Mouse (Mus musculus): ENCODE measurements at regions not wholly inside any gene's neighbourhood (a gene's known extent, or its start where the extent isn't known, plus 50 kb on each side); places are given as distances from the start of the nearest gene placed in this dataset.

- no peak for DNase-seq (ENCODE audit: low spot score in 2 of 2)
These were observed 529.8 kb upstream of the Gm765 start for GRCm38 (mm10) chr6:98872334-98872733.

DNA sequence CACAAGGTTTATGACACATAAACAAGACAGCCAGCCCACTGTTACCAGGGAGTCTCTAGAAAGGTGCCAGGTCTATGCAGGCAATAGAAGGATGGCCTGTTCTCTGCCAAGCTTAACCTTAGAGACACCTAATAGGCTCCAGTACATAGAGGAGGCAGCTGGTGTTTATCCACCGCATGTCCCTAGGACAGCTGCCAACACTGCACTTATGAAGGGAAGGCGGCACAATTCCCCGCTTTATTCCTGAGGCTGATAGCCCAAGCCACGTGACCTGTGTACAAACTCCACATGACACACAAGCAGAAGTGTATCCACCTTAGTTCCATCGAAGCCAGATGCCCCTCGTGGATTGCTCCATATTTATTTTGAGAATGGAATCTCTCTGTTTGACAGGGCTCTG is 527.2 kb upstream of the Gm765 start:
- DNase-seq (ENCODE audit: low spot score in 2 of 2), result no peak

DNA sequence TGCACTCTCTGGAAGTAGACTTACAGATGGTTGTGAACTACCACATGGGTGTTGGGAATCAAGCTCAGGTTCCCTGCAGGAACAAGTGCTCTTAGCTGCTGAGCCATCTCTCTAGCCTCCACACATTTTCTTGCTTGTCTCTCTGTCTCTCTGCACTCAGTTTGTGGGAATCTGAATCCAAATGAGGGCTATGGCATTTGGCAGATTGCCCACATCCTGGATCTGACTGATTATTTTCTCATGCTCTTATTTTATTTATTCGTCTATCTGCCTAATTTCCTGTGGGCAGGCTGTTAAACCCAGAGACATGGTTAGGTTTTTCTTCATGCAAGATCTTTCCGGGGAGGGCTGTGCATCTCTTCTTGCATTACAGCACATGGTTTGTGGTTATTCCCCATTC is 521.8 kb upstream of the Gm765 start:
- DNase-seq (ENCODE audit: low spot score in 2 of 2), result no peak

GRCm38 (mm10) chr6:98855958-98856357 is 513.4 kb upstream of the Gm765 start:
- no peak for DNase-seq (ENCODE audit: low spot score in 2 of 2)

DNA sequence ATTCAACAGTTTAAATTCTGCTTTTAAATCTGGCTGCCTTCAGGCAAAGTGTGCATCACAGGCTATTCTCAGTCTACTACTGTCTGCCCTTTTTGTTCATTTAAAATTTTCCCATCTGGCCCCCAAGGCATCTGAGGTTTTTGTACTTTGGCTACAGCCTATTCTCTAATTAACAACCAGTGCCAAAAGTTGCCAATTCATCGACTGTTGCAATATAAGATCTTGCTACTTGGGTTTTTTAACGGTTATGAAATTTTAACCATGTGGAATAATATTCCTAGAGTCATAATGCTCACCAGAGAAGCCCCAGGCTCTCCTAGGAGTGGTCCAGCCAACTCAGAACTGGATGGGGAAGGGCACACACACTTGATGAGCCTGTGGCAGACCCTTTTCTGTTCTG is 508.4 kb upstream of the Gm765 start:
- no peak for DNase-seq (ENCODE audit: low spot score in 2 of 2)

DNA sequence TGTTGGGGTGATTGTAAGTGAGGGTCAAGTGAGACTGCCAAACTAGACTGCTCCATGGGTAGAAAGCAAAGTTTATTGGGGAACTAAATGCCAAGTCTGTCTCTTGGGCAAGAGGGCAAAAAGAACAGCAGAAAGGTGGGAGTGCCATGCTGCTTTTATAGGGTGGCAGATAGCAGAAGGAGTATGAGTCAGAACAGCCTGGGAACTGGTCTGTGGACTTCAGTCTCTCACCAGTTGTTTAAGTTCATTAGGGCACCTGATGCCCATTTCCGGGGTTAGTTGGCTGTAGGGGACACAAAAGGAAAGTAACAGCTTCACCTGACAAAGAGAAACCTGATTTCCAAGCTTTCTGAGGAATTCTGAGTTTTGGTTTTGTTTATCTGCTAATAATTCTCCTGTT is 506.3 kb upstream of the Gm765 start:
- no peak for DNase-seq (ENCODE audit: low spot score in 2 of 2)

- DNase-seq (ENCODE audit: low spot score in 2 of 2), result no peak
These were observed 503.6 kb upstream of the Gm765 start for GRCm38 (mm10) chr6:98846001-98846695.

DNA sequence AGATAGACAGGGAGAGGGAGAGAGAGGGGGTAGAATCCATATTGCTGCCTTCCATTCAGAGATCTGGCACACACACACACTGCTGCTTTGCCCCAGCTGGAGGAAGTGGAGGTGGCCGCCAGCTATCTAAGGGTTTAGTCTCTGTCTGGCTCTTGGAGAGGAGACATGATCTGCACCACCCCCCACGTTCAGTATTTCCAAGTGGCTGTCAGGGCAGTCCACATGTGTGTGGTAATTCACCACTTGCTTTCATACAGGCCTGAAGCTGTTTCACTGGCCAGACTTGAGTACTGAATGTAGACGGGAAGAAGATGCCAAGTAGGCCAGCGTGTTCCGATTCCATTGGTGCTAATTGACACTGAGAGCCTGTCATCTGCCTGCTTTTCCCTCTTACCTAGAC is 501.0 kb upstream of the Gm765 start:
- peak in 1 of 2 experiments; percentile 25 for DNase-seq (ENCODE audit: low spot score in 2 of 2)

GRCm38 (mm10) chr6:98842924-98843323 is 500.4 kb upstream of the Gm765 start:
- DNase-seq (ENCODE audit: low spot score in 2 of 2), result peak; percentile 14 to 37

- DNase-seq (ENCODE audit: low spot score in 2 of 2), result no peak
These were observed 491.4 kb upstream of the Gm765 start for GRCm38 (mm10) chr6:98833922-98834321.

DNA sequence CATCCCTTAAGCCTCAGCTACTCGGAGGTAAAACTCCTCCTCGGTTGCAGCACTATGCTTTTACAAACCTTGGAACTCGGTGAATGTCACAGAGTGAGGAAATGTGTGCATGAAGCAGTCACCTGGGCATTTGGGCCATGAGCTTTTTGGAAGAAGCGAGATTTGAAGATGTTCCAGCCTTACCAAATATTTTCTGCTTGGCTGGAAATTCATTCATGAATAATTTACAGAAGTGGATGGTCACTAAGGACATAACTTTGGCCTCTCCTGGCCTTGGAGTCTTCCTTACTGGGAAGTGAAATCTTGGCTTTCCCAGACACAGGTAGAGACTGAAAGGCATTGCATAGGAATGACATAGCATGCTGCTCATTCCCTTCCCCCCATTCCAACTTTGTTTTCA is 487.6 kb upstream of the Gm765 start:
- no peak for DNase-seq (ENCODE audit: low spot score in 2 of 2)

GRCm38 (mm10) chr6:98808046-98808445 is 465.5 kb upstream of the Gm765 start:
- peak; percentile 15 to 28 for DNase-seq (ENCODE audit: low spot score in 2 of 2)

DNA sequence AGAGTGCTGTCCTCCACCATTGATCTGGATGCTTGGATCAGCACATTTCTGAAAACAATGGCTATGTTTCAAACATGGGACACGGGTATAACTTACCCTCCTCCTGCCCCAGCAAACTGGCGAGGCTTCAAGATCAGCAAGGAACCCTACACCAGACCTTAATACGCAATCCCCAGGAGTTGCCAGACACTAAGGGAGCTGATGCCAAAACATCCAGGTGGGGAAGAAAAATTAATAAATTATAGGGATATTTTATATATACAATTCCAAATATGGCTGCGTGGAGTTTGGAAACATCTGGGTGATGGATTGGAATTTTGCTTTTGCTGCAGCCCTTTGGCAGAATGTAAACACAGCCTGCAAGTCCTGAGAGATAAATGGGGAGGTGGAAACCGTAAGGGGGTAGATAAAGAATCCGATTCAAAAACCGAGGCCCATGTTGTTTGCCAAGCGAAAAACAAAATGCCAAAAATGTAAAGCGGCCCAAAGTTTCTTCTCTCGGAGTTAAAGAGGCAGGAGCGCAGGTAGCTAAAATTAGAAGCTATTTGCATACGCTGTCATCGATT is 460.9 kb upstream of the Gm765 start:
- DNase-seq (ENCODE audit: low spot score in 2 of 2), result no peak

- no peak for DNase-seq (ENCODE audit: low spot score in 2 of 2)
These were observed 458.5 kb upstream of the Gm765 start for GRCm38 (mm10) chr6:98801061-98801460.

DNA sequence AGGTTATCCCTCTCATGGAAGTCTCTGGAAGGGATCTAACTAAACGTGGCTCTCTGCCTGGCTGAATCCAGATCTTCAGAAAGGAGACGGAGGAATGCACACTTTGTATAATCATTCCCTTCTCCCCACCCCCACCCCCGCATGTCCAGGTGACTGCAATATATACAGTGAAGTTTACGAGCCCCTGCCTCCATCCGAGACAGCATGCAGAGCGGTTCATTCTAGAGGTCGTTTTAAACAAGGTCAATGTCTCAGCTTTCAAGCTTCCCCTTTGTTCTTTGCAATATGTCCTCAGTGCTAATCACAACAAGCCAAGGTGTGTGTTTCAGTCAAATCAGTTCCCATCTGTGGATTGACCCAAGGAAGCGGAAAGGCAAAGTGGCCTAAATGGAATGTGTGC is 457.5 kb upstream of the Gm765 start:
- no peak for DNase-seq (ENCODE audit: low spot score in 2 of 2)

DNA sequence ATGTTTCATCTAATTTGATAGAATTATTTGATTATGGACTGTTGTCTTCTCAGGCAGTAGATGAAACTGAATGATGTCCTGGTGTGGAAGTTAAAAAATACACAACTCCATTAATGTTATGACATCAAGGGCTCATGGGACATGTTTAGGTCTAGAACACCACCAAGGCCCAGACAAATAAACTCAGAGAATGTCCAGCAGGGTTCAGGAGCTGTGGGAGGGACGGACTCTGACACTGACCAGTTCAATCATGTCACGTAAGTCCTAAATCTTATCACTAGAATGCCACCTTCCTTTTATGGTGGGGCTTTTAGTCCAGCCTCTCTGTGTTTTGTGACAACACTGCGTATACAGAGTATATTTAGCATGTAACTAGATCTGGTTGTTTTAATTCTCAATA is 455.2 kb upstream of the Gm765 start:
- DNase-seq (ENCODE audit: low spot score in 2 of 2), result no peak

GRCm38 (mm10) chr6:98797373-98797772 is 454.8 kb upstream of the Gm765 start:
- no peak for DNase-seq (ENCODE audit: low spot score in 2 of 2)

DNA sequence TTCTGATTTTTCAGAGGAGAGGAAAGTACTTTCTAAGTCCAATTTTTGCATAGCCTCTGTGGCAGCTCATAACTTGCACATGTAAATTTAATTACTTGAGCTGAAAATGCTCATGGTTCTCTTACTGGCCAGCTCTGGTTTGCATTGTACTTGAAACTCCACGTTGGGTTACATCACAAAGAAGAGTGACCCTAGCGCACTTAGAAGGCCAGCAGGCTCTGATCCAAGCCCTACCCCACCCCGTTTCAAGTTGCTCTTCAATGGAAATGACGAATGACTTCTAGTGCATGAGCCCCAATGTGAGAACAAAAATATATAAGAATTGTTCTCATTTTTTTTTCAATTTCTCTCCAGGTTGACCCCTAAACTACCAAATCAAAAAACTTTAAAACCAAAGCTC is 454.1 kb upstream of the Gm765 start:
- no peak for DNase-seq (ENCODE audit: low spot score in 2 of 2)

- DNase-seq (ENCODE audit: low spot score in 2 of 2), result no peak
These were observed 444.9 kb upstream of the Gm765 start for GRCm38 (mm10) chr6:98787422-98787821.

DNA sequence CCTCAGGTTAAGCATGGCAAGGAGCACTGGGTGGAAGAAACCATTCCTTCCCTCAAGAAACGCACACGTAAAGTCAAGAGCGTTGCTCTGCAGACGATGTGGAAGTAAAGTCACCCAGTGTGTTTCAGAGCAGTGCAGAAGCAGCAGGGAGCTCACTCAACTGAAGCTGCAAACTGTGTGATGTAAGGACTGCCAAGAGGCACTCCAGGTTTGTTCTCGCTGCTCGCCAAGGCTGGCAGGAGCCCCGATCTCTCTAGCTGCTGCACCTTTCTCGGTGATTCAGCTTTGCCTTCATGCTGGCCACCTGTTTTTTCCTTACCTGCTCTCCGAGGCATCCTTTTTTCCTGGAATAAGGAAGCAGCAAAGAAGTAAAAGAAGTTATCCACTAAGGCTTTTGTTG is 439.5 kb upstream of the Gm765 start:
- no peak for DNase-seq (ENCODE audit: low spot score in 2 of 2)

DNA sequence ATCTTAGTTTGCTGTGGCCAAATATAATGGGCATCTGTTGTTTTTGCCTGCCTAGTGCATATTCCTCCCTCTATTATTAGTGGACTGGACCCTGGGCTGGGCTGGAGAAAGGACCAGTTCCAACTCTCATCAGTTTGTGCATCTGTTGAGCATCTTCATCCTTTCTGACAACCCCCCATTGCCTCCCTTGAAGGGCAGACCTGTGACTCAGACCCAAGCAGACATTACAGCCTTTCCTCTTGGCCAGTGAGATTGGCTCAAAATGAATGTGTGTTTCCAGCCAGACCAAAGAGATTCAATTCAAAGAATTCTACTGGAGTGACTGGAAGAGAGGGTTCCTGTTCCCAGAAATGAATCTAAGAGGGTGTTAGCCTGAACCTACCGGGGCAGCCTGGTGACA is 433.2 kb upstream of the Gm765 start:
- DNase-seq (ENCODE audit: low spot score in 2 of 2), result no peak

GRCm38 (mm10) chr6:98769999-98770398 is 427.4 kb upstream of the Gm765 start:
- DNase-seq (ENCODE audit: low spot score in 2 of 2), result no peak

DNA sequence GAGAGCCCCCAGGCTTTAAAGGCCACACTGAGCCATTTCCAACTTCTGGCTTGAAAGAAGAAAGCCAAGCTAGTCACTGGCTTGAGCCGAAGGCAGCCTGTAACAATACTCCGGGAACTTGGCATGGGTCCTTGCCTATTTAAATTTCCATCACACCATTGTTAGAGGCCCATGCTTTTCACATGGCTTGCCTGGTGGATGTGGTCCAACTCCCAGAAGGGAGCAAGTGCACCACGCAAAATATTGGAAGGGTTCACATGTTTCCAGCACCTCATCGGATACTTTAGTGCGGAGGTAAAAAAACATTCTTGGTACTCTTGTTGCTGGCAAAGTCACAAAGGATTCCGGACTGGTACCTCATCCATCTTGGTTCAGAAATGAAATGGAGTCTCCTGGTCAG is 426.8 kb upstream of the Gm765 start:
- no peak for DNase-seq (ENCODE audit: low spot score in 2 of 2)

DNA sequence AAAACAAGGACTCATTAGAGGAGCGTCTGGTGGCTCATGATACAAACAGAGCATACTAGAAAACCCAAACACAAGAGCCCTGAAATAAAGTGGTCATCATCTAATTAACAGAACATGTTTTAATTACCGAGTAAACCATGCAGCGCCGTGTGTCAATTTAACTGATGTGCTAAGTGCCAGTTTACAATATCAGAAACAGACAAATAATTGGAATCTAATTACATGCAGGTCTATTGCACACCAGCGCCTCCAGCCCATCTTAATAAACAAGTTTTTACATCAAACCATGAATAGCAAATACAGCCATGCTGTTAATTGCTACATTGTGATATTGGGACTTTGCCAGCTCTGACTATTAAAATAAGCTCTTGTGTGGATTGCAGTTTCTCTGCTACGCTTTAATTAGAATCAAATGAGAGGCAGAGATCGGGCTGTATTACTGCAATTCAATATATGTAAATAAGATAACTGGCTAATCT is 425.3 kb upstream of the Gm765 start:
- no peak for DNase-seq (ENCODE audit: low spot score in 2 of 2)
